Mouse (Mus musculus) hindbrain, embryonic 12.5 days (tissue): Measurements from ENCODE around the gene Sh3d21. TPM values are rescaled to one million over a fixed set of nuclear protein-coding genes. Genes with fewer than 3 reads are reported as not detected.

Experiments used
- ATAC-seq: fragments of 200-750 bp; cut with Nextera tagmentation; 2 replicates; pipeline ENCODE4 v1.8.0; 2017; ENCODE audit warnings: moderate TSS enrichment; ENCODE audit not compliant: low FRiP score
- H3K27ac ChIP-seq: fragments of 300-500 bp; sonication (generic); 2 replicates; pipeline ENCODE4 v1.5.1; 2016; ENCODE audit warnings: mild to moderate bottlenecking
- H3K27me3 ChIP-seq: fragments of 300-500 bp; sonication (generic); 2 replicates; pipeline ENCODE4 v1.6.1; 2016; ENCODE audit warnings: mild to moderate bottlenecking
- H3K36me3 ChIP-seq: fragments of 300-500 bp; sonication (generic); 2 replicates; pipeline ENCODE4 v1.6.1; 2016; ENCODE audit warnings: mild to moderate bottlenecking
- H3K4me1 ChIP-seq: fragments of 300-500 bp; sonication (generic); 2 replicates; pipeline ENCODE4 v1.6.1; 2016
- H3K4me2 ChIP-seq: fragments of 300-500 bp; sonication (generic); replicated peaks from 2 replicates; pipeline ENCODE4 v1.6.1; 2016; ENCODE audit warnings: mild to moderate bottlenecking
- H3K4me3 ChIP-seq: fragments of 300-500 bp; sonication (generic); 2 replicates; pipeline ENCODE4 v1.5.1; 2016; ENCODE audit warnings: mild to moderate bottlenecking
- H3K9ac ChIP-seq: fragments of 300-500 bp; sonication (generic); 2 replicates; pipeline ENCODE4 v1.6.1; 2016; ENCODE audit warnings: mild to moderate bottlenecking, moderate library complexity
- H3K9me3 ChIP-seq: fragments of 300-500 bp; sonication (generic); replicated peaks from 2 replicates; pipeline ENCODE4 v1.6.1; 2016; ENCODE audit warnings: mild to moderate bottlenecking
- WGBS: fragments of 180-500 bp; shearing (Covaris S2); methylation state at CpG from one replicate; pipeline ENCODE4 v1.1.7; 2016; 5-methylcytosine and 5-hydroxymethylcytosine counted together
- polyA plus RNA-seq: library from polyadenylated mRNA; unstranded; fragments of >200 nt; fragmentation: Nextera tagmentation; extraction: Ambion mirVana; gene quantifications from 2 replicates; pipeline ENCODE4 v1.2.1, GENCODE M21; 2016

Gene Sh3d21
- polyA plus RNA-seq, 1 experiment from 2014 or later = 3.7 TPM

DNA sequence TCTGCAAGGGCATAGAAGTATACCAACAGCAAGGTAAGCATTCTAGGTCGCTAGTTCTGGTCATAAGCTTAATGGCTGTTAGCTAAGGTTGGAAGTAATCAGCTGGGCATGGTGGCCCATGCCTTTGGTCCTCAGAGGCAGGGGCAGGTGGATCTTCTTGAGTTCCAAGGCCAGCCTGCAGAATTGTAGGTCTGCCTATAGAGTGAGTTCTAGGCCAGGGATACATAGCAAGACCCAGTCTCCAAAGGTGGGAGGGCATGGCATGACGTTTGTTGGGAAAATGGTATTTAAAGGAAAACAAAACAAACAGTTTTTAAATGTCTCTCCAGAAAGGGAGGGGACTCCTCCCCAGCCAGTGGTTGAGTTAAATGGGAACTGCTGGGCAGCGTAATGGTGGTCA is 62.5 kb downstream of the Sh3d21 start:
- Histone ChIP-seq H3K9ac (no peak overlapping the region), H3K4me1 (peaks cover 24% of the 10 kb centered on the region), H3K4me3 (no peak overlapping the region), H3K27me3 (no peaks in the 10 kb centered on the region), H3K36me3 (peaks cover 14% of the 10 kb centered on the region), H3K9me3 (no peaks in the 10 kb centered on the region), H3K4me2 (no peak overlapping the region), H3K27ac (no peak overlapping the region)
- 93% methylated on average over 3 of the region's 3 CpGs for WGBS
- ATAC-seq = no peak

Other genes with a start within 250 kb of the Sh3d21 start
- gene Csf3r, start 138.9 kb downstream of the Sh3d21 start, polyA plus RNA-seq = 0.30 and 1.3 TPM in 2 replicates
- gene Mrps15, start 116.6 kb downstream of the Sh3d21 start, polyA plus RNA-seq = 133 and 140 TPM in 2 replicates
- gene Oscp1, start 104.9 kb downstream of the Sh3d21 start, polyA plus RNA-seq = 23.5 and 25.0 TPM in 2 replicates
- gene Lsm10, start 66.9 kb downstream of the Sh3d21 start, polyA plus RNA-seq = 37.7 and 39.6 TPM in 2 replicates
- gene Stk40, start 59.5 kb downstream of the Sh3d21 start, polyA plus RNA-seq = 49.4 and 51.0 TPM in 2 replicates
- gene Eva1b, start 15.7 kb downstream of the Sh3d21 start, polyA plus RNA-seq = 35.4 and 40.0 TPM in 2 replicates
- 250 and 255 TPM in 2 replicates for gene Thrap3, start 39.3 kb upstream of the Sh3d21 start, polyA plus RNA-seq
- 143 and 150 TPM in 2 replicates for gene Map7d1, start 92.9 kb upstream of the Sh3d21 start, polyA plus RNA-seq
- gene Trappc3, start 98.8 kb upstream of the Sh3d21 start, polyA plus RNA-seq = 109 and 113 TPM in 2 replicates
- gene Col8a2, start 123.3 kb upstream of the Sh3d21 start, polyA plus RNA-seq = 50.1 and 56.7 TPM in 2 replicates
- gene Adprhl2, start 158.2 kb upstream of the Sh3d21 start, polyA plus RNA-seq = 65.2 and 74.3 TPM in 2 replicates
- gene Tekt2, start 162.2 kb upstream of the Sh3d21 start, polyA plus RNA-seq = 6.3 and 6.7 TPM in 2 replicates